13 mouse cellular contexts compared by ENCODE assay signal in genomic region chr3:27351105-27351504, GRCm38 (mm10). TPM values are rescaled to one million over a fixed set of nuclear protein-coding genes. Genes with fewer than 3 reads are reported as not detected.
DNase-seq lines count a peak whose midpoint lies in the region; ATAC-seq lines count a peak whose summit lies in the region.
"Had no signal": no experiment of that assay in that cellular context is flagged by ENCODE, and none has a peak within 500 bp of the region (broad histone marks: within the 10 kb centered on the region; RNA-seq: fewer than 3 reads in every experiment).

No protein-coding gene starts in this region.

- no peak overlapping the region for H3K4me2 ChIP-seq in heart, embryonic 11.5 days
- no peak overlapping the region for H3K4me2 ChIP-seq in forebrain, embryonic 14.5 days (ENCODE audit: low read length)

- no peaks in the 10 kb centered on the region for H3K9me3 ChIP-seq in heart, embryonic 11.5 days (replicated peaks; ENCODE audit: control insufficient read depth, low read length)
- no peaks in the 10 kb centered on the region for H3K9me3 ChIP-seq in forebrain, embryonic 14.5 days (replicated peaks; ENCODE audit: control insufficient read depth, low read length)

- peak; percentile 36 for DNase-seq in heart, postnatal 4 days
- peak; percentile 75 for DNase-seq in forebrain, embryonic 14.5 days (ENCODE audit: low spot score)
- peak; percentile 69 to 74 for DNase-seq in kidney, adult 8-10 months
- peak; percentile 78 for DNase-seq in lung, postnatal 25 days (ENCODE audit: low spot score)
- no peak for DNase-seq in embryo, embryonic 9.5 days (ENCODE audit: extremely low spot score)
- no peak for DNase-seq in cerebellum, adult 18-20 months
- DNase-seq: thymus, adult 2 months had no signal

- no peak overlapping the region for H3K9ac ChIP-seq in heart, embryonic 11.5 days (ENCODE audit: low read depth, low read length)
- H3K9ac ChIP-seq in forebrain, embryonic 14.5 days (ENCODE audit: low read length), result no peak overlapping the region
- H3K9ac ChIP-seq: liver, embryonic 14.5 days had no signal

- H3K27me3 ChIP-seq in heart, embryonic 11.5 days (ENCODE audit: control insufficient read depth, insufficient read depth, low read length), result no peaks in the 10 kb centered on the region
- no peaks in the 10 kb centered on the region for H3K27me3 ChIP-seq in forebrain, embryonic 14.5 days (replicated peaks; ENCODE audit: control insufficient read depth, insufficient read depth, low read length)

- 76% methylated on average over 9 of the region's 9 CpGs for WGBS in heart, embryonic 11.5 days (ENCODE audit: insufficient replicate concordance)
- WGBS in forebrain, embryonic 14.5 days, result 38% methylated on average over 9 of the region's 9 CpGs

- no peak for ATAC-seq in heart, embryonic 11.5 days (replicated peaks; ENCODE audit: insufficient number of reproducible peaks, low FRiP score, low TSS enrichment)
- ATAC-seq in forebrain, embryonic 14.5 days, result peak; percentile 91
- ATAC-seq in megakaryocyte progenitor cell, adult 5-6 weeks (replicated peaks; ENCODE audit: poor library complexity), result no peak

- no peaks in the 10 kb centered on the region for H3K4me1 ChIP-seq in heart, embryonic 11.5 days (ENCODE audit: control insufficient read depth, insufficient read depth, low read length)
- H3K4me1 ChIP-seq in forebrain, embryonic 14.5 days (ENCODE audit: control insufficient read depth, insufficient read depth, low read length), result no peaks in the 10 kb centered on the region

- H3K36me3 ChIP-seq in heart, embryonic 11.5 days (ENCODE audit: control insufficient read depth, insufficient read depth, low read length), result no peaks in the 10 kb centered on the region
- H3K36me3 ChIP-seq in forebrain, embryonic 14.5 days (ENCODE audit: control insufficient read depth, insufficient read depth, low read length), result no peaks in the 10 kb centered on the region

- no peak overlapping the region for H3K4me3 ChIP-seq in heart, embryonic 11.5 days (ENCODE audit: low read depth, low read length)
- no peak overlapping the region for H3K4me3 ChIP-seq in forebrain, embryonic 14.5 days (ENCODE audit: low read depth, low read length)
- H3K4me3 ChIP-seq: erythroblast, embryonic 14.5 days had no signal

- H3K27ac ChIP-seq in heart, embryonic 11.5 days (ENCODE audit: low read depth, low read length), result no peak overlapping the region
- no peak overlapping the region for H3K27ac ChIP-seq in forebrain, embryonic 14.5 days (ENCODE audit: low read depth, low read length)
- H3K27ac ChIP-seq: liver, embryonic 14.5 days had no signal

RNA-seq across cellular contexts. Expression of gene Ghsr, which starts 20.0 kb away (rescaled TPM):
- not detected for total RNA-seq in heart, postnatal 4 days (2021)
- polyA plus RNA-seq in heart, embryonic 11.5 days (2014; fragmentation: Nextera tagmentation; extraction: Ambion mirVana), result not detected in 2 replicates
- not detected in 2 replicates for polyA plus RNA-seq in forebrain, embryonic 14.5 days (2014; fragmentation: Nextera tagmentation; extraction: Ambion mirVana)
- not detected in 2 replicates for total RNA-seq in megakaryocyte progenitor cell, adult 5-6 weeks (2015)
- total RNA-seq in megakaryocyte progenitor cell, adult 5-6 weeks (2017), result not detected in 2 replicates
- total RNA-seq: hematopoietic stem cell, adult 5-6 weeks had no signal
- polyA plus RNA-seq: liver, embryonic 14.5 days had no signal

RNA-seq across cellular contexts. Expression of gene Tnfsf10, which starts 34.3 kb away (rescaled TPM):
- total RNA-seq in heart, postnatal 4 days (2021), result 1 to 10 TPM; 5.5 to 7.1 TPM
- polyA plus RNA-seq in heart, embryonic 11.5 days (2014; fragmentation: Nextera tagmentation; extraction: Ambion mirVana), result not detected in 2 replicates
- 0.07 and 0.19 TPM in 2 replicates for polyA plus RNA-seq in forebrain, embryonic 14.5 days (2014; fragmentation: Nextera tagmentation; extraction: Ambion mirVana)
- 3.8 and 7.3 TPM in 2 replicates for total RNA-seq in megakaryocyte progenitor cell, adult 5-6 weeks (2015)
- total RNA-seq in megakaryocyte progenitor cell, adult 5-6 weeks (2017), result 3.9 and 4.7 TPM in 2 replicates
- total RNA-seq: ES-E14 had no signal
- polyA plus RNA-seq: erythroblast, embryonic 14.5 days had no signal

Comparison
In these comparisons a context has a peak if more than half of its experiments do, and no peak if none do; other contexts are left out.
1. DNase-seq: peak in heart, postnatal 4 days (single experiment), forebrain, embryonic 14.5 days (single experiment), kidney, adult 8-10 months (2 of 2) and lung, postnatal 25 days (single experiment); none in embryo, embryonic 9.5 days (single experiment) and cerebellum, adult 18-20 months (0 of 2).